Mouse (Mus musculus) 3134 (cell line): Measurements from ENCODE around the gene Lypd5.

Source experiments
- DNase-seq: peaks from one replicate; pipeline ENCODE4 v3.0.0-alpha.2; 2011; ENCODE audit warnings: low spot score; ENCODE audit not compliant: insufficient read length; ENCODE audit errors: extremely low read depth

Gene Lypd5

DNA sequence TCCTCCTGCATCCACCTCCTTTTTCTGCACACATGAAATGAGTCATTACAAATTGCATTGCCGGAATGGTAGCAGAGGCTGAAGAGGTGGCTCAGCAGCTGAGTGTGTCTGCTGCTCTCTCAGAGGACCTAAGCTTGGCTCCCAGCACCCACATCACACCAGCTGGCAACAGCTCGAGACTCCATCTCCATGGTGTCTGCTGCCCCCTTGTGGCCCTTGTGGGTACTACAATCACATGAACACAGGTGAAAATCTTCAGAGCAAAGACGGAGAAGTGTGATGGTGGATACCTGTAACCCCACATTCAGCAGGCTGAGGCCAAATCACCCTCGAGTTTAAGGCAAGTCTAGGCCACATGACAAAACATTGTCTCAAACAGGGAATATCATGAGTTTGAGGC, 8.9 kb downstream of the Lypd5 start:
- DNase-seq = no peak

DNA sequence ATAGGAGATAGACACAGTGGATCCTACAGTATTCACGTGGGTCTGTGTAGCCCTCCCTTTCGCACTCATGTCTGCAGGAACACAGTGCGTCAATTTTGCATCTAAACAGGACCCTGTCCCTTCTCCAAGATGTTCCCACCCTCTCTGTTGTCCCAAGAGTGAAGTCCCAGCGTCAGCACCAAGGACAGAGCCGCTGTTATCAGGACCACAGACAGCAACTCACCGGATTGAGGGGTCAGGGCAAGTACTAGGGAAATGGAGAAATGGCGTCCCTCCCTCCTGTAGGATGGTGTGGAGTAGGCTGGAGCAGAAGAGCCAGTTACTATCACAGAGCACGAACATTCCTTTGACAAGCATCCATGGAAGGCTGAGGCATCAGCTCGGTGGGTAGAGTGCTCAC, 10.3 kb downstream of the Lypd5 start:
- no peak for DNase-seq

DNA sequence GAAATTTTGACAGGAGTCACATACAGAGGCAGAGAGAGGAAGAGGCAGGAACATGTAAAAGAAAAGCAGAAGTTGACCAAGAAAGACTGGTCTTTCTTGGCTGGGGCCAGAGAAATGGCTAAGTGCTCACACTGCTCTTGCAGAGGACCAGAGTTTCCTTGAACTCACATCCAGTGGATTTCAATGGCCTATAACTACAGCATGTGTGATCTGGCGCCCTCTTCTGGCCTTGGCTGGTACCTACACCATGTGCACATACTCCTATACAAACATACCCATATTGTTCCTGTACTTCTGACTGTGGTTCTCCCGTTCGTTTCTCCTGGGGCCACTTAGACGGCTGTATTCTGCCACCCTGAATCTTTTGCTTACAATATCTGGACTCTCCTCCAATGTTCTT, 12.0 kb downstream of the Lypd5 start:
- no peak for DNase-seq

DNA sequence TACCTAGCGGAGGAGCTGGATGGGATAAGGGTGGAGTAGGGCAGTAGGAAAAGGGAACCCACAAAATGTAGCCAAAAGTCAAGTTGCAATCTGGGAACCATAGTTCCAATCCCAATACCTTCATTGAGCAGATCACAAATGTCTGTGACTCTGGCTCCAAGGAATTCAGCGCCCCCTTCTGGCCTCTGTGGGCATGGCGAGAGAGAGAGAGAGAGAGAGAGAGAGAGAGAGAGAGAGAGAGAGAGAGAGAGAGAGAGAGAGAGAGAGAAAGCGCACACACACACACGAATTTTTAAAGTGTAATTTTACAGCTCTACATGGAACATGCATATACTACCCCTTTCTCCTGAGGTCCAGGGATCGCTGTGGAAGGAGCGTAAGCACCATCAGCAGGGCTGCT, 14.2 kb downstream of the Lypd5 start:
- DNase-seq = no peak

DNA sequence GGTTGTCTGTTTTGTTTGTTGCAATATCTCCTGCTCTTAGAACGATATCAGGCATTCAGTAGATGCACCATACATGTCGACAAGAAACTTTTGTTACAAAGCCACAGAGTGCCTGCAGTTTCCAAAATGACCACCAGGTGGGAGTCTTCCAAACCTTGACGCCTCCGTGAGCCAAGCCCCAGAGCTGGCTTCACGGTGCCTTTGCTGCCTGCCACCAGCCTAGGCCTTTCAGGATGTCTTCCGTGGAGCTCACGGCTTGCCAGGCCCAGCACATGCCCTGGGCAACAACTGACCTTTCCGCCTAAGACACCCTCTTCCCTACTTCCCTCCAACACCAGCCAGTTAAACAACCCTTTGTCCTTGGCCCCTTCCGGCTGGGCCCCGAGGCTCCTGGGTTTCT, 15.8 kb downstream of the Lypd5 start:
- peak; percentile 83 for DNase-seq

DNA sequence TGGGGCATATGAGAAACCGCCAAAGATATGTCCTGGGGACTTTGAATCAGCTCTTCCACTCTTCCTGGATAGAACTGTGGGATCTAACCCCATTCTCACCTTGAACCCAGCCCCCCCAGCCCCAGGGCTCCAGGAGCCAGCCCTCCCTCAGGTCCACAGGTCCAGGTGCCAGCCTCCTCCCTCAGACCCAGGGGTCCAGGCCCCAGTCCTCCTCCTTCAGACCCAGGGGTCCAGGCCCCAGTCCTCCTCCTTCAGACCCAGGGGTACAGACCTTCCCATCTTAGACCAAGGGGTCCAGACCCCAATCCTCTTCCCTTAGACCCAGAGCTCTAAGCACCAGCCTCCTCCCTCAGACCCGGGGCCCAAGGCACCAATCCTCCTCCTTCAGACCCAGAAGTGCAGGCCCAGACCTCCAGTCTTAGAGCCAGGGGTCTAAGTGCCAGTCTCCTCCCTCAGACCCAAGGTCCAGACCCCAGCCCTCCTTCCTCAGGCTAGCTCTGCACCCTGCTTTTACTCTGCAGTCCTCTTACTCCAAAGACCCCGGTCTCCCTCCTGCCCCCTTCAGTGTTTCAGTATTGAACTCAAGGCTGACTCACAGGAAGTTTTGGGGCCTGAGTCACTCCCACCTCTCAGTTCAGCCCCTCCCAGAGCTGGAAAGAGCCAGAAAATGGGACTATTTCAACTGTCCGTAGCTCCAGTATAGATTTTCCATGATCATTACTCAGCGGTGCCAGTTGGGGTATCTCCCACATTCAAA, 16.4 kb downstream of the Lypd5 start:
- peak; percentile 83 for DNase-seq

DNA sequence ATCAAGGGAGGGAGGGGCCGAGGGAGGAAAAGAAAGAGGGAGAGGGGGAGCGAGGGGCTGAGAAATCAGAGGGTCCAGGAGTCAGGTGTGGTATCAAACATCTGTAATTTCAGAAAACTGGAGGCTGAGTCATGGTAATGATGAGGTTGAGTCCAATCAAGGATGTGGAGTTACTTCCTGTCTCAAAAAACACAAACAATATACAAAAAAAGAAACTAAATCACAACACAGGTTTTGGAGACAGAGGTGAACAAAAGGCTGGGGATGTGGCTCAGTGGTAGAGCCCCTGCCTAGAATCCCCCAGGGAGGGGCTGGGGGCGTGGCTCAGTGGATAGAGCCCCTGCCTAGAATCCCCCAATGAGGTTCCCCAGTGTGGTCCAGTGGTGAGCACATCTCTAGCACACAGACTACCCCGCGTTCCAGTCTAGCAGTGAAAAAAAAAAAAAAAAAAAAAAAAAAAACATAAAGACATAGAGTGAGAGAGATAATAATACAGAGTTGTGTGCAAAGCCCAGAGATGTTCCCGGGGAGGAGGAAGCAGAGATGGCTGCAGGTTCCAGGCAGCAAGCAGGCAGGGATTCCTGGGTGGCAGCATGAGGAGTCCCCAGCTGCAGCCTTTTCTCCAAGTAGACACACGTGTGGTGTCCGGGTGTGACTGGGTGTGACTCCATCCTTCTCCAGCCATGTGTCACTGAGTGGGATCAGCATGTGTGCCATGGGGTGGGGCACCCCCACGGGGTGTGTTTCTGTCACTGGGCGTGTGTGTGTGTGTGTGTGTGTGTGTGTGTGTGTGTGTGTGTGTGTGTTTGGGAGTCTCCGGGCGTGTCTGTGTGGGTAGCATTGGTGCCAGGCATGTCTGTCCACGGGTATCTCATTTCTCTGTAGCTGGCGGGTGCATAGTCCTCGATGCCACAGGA, 18.0 kb downstream of the Lypd5 start:
- no peak for DNase-seq

DNA sequence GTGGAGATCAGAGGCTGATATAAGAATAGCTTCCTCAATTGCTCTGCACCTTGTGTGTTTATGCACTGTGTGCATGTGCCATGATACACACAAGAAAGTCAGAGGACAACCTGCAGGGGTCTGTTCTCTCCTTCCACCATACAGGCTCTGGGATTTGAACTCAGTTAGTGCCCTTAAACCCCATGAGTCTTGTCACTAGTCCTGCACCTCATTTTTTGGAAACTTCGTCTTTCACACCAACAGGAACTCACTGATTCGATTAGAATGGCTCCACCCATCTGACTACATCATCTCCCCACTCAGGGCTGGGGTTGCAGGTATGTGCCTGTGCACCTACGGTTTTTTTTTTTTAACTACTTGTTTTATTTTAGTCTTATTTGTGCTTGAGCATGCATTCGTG, 19.2 kb downstream of the Lypd5 start:
- DNase-seq = no peak

DNA sequence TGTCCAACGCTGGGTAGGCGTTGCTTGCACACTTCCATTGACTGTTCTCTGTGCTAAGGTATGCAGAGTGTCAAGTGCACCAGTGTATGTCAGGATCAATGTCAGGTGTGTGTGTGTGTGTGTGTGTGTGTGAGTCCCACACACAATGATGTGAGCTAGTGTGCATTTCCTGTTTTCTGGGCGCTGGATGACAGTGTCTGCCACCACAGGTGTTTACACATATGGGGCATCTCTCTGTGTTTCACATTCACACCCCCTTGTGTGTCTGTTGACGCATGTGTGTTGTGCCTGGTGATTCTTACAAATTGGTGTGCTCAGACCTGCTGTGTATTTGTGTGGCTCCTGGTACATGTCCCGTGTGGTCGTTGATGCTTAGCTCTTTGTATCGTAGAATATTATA, 19.9 kb downstream of the Lypd5 start:
- no peak for DNase-seq

DNA sequence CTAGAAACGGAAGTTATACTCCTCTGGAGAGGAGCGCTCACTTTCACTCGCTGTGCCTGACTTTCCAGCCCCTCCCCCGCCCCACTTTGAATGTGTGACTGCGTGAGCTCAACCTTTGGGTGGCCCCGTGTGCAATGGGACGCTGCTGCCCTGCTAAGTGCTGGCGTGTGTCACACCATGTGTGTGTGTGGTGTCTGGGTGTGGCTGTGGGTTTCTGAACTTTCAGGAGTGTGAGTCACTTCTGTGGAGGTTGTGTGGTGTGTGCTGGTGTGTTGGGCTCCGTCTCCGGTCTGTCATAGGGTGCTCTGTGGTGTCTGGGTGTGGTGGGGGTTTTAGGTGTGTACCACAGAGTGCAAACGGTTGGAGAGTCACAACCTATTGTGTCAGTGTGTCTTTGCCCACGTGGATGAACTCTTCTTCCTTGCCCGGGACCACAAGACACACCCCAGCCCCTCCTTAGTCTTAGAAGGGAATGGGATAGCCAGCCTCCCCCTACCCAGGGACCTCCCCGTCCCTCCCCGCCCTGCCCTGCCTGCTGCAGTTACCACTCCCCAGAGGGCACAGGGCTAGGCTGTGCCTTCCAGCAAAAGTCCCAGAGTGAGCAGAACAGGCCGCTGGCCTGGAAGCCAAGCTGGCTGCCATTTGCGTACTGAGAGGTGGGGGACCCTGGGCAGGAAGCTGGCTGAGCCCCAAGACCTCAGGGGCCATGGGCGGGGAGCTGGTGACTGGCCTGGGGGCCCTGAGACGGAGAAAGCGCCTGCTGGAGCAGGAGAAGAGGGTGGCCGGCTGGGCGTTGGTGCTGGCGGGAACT, 20.9 kb downstream of the Lypd5 start, which contains the start of gene Kcnn4:
Gene Kcnn4 (plus strand): TSS at position 533 of the 811 bp plus-strand sequence.
- peak; percentile 89 for DNase-seq

DNA sequence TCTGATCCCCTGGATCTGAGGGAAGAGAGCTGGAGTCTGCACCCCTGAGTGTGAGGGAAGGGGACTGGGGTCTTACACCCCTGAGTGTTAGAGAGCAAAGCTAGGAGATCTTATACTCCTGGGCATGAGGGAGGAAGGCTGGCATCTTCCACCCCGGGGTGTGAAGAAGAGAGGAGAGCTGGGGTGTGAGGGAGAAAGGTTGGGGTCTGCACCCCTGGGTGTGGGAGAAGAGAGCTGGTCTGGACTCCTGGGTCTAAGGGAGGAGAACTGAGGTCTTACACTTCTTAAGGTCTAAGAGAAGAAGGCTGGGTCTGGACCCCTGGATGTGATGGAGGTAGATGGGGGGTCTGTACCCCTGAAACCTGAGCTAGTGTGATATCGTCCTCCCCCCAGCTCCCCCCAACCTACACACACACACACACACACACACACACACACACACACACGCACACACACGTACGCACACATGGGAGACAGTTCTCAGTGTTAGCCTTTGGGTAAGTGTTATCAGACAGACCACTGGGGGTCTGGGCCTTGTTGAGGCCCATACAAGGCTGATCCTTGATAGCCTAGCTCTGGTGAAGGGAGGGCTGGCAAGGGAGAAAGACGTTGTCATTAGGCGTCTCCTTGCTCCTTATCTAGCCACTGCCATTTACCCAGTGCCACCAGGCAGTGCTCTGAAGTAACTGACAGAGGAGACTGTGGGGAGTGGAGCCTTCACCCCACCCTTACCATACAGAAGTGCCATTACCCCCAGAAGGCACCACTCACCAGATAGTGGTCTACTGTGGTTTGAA, 22.2 kb downstream of the Lypd5 start:
- no peak for DNase-seq

DNA sequence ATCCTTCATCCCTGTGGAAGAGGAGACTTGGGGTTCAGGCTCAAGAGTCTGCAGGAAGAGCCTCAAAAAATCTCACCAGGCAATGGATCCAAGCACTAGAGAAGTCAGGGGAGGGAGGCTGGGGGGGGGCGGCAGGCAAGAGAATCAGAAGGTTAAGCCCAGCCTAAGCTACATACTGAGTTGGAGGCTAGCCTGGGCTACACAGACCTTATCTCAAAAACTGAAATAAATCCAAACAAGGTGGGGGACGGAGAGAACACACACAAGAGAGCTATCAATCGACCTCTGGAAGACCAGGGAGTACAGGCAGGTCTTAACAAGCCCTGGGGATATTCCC, 22.8 kb downstream of the Lypd5 start:
- no peak for DNase-seq

DNA sequence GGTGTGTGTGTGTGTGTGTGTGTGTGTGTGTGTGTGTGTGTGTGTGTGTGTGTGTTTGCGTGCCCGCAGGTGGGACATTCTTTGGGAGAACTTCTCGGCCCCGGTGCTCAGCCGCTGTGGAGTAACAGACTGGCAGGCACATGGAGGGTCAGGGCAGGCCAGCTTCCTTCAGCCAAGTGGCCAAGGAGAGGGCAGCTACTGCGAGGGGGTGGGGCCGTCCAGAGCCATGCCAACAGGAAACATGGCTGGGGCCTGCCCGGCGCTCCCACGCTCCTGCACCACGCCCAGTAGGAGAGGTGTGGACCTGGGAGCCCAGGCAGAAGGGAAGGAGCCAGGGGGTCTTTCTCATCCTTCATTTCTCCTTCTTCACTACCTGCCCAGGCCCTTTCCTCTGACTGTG, 23.3 kb downstream of the Lypd5 start:
- peak; percentile 77 for DNase-seq

DNA sequence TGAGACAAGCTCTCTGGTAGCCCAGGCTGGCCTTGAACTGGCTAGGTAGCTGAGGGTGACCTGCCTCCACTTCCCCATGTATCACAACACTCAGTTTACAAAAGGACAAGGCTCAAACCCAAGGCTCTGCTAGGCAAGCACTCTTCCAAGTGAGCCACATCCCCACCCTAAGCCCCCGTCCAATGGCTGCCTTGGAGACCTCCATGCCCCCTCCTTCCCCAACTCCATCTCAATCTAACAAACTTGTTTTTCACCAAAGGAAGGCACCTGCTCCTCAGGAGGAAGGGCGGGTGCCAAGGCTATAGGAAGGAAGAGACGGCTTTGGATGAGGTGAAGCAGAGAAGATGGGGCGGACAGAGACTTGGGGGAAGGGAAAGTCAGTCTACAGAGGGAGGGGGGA, 23.8 kb downstream of the Lypd5 start:
- no peak for DNase-seq

DNA sequence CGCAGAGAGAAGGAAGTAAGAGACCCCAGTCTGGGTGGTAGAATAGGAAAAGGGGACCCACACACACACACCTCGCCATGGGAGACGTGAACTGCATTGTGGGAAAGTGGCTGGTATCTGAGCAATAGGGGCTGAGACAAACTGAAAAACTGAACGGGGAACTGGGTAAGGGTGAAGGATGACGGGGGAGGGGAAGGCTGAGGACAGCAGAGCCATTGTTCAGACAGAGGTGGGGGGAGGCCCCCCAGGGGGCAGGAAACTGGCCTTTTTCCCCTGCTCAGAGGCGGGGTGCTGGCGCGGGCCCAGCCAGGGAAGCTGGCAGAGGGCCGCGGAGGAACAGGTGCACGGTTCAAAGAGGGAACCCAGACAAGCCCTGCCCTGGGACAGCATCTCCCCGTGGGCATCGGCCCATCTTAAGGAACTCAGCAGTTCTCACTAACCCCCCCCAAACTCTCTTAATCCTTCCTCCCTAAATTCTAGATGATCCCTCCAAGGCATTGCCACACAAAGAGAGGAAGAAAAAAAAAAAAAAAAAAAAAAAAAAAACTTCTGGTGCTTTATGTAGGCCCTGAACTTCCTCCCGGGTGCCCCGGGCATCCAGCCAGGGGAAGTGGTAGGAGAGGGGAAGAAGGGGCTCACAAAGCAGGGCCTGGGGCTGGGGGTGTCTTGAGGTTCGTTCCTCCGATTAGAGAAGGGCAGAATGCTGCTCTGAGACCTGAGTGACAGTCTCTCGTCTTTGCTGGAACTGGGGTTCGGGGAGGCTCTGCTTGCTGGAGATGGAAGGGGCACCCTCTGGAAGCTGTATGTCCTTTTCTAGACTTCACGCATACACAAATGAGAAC, 24.8 kb downstream of the Lypd5 start:
- no peak for DNase-seq

DNA sequence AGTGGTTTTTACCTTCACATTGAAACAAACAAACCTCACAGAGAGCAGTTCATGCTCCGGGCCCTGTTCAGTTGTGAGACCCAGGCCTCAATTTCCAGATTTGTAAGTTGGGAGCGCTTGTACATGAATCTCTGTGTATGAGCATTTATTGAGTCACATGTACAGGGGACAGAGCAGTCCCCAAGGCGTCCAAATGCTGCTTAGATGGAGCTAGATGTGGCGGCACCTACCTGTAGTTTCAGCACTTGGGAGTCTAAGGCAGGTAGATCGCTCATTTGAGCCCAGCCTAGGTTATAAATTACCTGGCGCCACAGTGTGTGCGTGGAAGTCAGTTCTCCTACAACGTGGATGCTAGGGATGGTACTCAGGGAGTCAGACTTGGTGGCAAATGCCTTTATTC, 27.5 kb downstream of the Lypd5 start:
- no peak for DNase-seq

DNA sequence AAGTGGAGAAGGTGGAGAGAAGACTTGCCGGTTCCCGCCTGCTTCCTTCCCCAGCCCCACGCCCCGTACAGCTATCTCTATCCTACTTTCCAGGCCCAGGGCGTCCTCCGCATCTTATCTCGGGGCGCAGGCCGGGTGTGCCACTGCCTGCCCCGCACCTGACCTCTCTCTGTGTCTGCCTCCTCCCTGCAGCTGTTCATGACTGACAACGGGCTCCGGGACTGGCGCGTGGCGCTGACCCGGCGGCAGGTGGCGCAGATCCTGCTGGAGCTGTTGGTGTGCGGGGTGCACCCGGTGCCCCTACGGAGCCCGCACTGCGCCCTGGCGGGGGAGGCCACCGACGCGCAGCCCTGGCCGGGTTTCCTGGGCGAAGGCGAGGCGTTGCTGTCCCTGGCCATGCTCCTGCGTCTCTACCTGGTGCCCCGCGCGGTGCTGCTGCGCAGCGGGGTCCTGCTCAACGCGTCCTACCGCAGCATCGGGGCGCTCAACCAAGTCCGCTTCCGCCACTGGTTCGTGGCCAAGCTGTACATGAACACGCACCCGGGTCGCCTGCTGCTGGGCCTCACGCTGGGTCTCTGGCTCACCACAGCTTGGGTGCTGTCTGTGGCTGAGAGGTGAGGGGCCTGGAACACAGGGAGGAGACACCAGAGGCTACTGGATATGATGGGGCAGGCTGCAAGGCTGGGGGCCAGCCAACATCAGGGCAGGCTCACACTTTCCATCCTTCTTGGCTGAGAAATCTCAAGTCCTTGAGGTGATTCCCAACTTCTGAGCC, 28.3 kb downstream of the Lypd5 start:
- DNase-seq = no peak

DNA sequence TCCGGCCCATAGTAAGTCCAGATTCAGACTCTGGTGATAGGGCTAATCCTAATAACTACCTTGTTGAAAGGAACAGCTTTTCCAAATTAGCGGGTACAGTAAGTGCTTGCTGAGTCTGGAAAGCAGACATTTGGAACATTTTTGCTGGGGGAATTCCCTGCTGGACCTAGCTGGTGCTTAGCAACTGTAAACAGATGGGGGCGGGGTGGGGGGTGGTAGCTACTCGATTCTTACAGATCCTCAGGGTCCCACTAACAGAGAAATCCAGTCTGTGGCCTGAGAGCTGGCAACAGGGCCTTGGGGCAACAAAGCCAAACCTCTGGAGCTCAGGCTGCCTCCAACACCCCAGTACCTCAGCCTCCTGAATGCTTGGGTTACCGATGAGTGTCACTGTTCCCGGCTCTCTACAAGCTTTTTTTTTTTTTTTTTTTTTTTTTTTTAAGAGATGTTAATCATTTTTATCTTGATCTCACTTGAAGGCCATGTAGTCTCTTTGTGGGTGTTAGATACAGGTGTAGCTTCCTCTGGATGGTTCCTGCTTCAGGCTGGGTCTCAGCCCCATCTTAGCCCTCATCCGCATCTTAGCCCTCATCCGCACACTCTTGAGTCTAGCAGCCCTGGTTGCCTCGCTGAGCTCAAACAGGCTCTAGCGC, 29.2 kb downstream of the Lypd5 start:
- DNase-seq = no peak
